Mouse (Mus musculus): Measurements from ENCODE around the gene Dclk3. TPM values are rescaled to one million over a fixed set of nuclear protein-coding genes. Genes with fewer than 3 reads are reported as not detected.

The Dclk3 gene
- polyA plus RNA-seq, 1 experiment from 2014 or later: 13.8 TPM

DNA sequence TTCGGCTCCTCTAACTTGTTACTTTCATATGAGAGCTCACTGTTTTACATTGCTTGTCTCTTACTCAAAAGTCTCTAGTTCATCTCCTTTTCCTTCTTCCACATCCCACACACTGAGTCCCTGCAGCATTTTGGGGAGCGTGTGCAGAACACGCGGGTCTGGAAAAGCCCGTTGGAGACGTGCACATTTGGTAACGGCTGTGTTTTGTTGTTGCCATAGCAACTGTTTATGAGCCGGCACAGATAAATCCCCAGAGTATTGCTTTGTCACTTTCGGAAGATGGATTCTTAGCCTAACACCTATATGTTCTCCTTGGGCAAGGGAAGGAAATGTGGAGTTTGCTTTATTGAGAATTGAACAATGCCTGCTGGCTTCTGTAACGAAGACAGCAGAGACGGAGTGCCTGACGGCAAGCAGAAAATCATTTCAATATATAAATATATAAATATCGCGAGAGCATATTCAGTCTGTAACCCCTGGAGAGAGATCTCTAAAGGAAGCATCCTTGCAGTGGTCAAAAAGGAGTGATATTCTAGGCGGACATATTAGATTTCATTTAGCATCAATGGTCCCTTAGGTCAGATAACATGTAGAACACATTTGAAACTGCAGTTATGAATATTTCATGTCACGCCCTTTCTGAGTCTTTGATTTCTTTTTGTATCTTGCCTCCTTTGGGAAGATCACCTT lies 26.3 kb upstream of the Dclk3 start:
- WGBS: 36% methylated on average over 16 of the region's 16 CpGs
- peaks cover 41% of the 10 kb centered on the region for H3K4me1 ChIP-seq (replicated peaks)
- no peaks in the 10 kb centered on the region for H3K36me3 ChIP-seq
- H3K4me3 ChIP-seq: no peak overlapping the region
- H3K4me2 ChIP-seq: peak overlapping the region; percentile 35
- H3K27me3 ChIP-seq: no peaks in the 10 kb centered on the region
- H3K27ac ChIP-seq (replicated peaks): peak overlapping the region; percentile 84
- no peaks in the 10 kb centered on the region for H3K9me3 ChIP-seq
- peak; percentile 73 for ATAC-seq (ENCODE audit: low read depth)
- H3K9ac ChIP-seq: no peak overlapping the region

- Histone ChIP-seq H3K27me3 (no peaks in the 10 kb centered on the region), H3K9ac (no peak overlapping the region), H3K4me3 (no peak overlapping the region), H3K4me2 (no peak overlapping the region), H3K27ac (replicated peaks) (no peak overlapping the region), H3K4me1 (replicated peaks) (peaks cover 13% of the 10 kb centered on the region), H3K36me3 (no peaks in the 10 kb centered on the region), H3K9me3 (no peaks in the 10 kb centered on the region)
- ATAC-seq (ENCODE audit: low read depth): no peak
- WGBS: 75% methylated on average over 2 of the region's 2 CpGs
Measured at GRCm38 (mm10) chr9:111421862-111422261, 17.0 kb upstream of the Dclk3 start.

GRCm38 (mm10) chr9:111422567-111422966 lies 16.3 kb upstream of the Dclk3 start:
- no peak for ATAC-seq (ENCODE audit: low read depth)
- 55% methylated on average over 5 of the region's 5 CpGs for WGBS
- Histone ChIP-seq H3K4me3 (no peak overlapping the region), H3K4me2 (no peak overlapping the region), H3K9ac (no peak overlapping the region), H3K4me1 (replicated peaks) (peaks cover 13% of the 10 kb centered on the region), H3K27ac (replicated peaks) (no peak overlapping the region), H3K9me3 (no peaks in the 10 kb centered on the region), H3K36me3 (no peaks in the 10 kb centered on the region), H3K27me3 (no peaks in the 10 kb centered on the region)

- Histone ChIP-seq H3K27ac (replicated peaks) (no peak overlapping the region), H3K4me3 (no peak overlapping the region)
- no peak for ATAC-seq (ENCODE audit: low read depth)
Measured at GRCm38 (mm10) chr9:111425113-111425512, 13.8 kb upstream of the Dclk3 start.

GRCm38 (mm10) chr9:111425952-111426351 lies 12.9 kb upstream of the Dclk3 start:
- Histone ChIP-seq H3K9me3 (no peaks in the 10 kb centered on the region), H3K27me3 (no peaks in the 10 kb centered on the region), H3K4me2 (no peak overlapping the region), H3K27ac (replicated peaks) (no peak overlapping the region), H3K4me1 (replicated peaks) (peaks cover 13% of the 10 kb centered on the region), H3K4me3 (no peak overlapping the region), H3K36me3 (no peaks in the 10 kb centered on the region), H3K9ac (no peak overlapping the region)
- WGBS: 63% methylated on average over 4 of the region's 4 CpGs
- ATAC-seq (ENCODE audit: low read depth): peak; percentile 50; the same call in 1 of the 2 replicates

More at GRCm38 (mm10) chr9:111425113-111425512, 13.8 kb upstream of the Dclk3 start:
- Histone ChIP-seq H3K9me3 (no peaks in the 10 kb centered on the region), H3K27me3 (no peaks in the 10 kb centered on the region), H3K4me2 (no peak overlapping the region), H3K9ac (no peak overlapping the region), H3K36me3 (no peaks in the 10 kb centered on the region), H3K4me1 (replicated peaks) (peaks cover 13% of the 10 kb centered on the region)
- 45% methylated on average over 6 of the region's 6 CpGs for WGBS

DNA sequence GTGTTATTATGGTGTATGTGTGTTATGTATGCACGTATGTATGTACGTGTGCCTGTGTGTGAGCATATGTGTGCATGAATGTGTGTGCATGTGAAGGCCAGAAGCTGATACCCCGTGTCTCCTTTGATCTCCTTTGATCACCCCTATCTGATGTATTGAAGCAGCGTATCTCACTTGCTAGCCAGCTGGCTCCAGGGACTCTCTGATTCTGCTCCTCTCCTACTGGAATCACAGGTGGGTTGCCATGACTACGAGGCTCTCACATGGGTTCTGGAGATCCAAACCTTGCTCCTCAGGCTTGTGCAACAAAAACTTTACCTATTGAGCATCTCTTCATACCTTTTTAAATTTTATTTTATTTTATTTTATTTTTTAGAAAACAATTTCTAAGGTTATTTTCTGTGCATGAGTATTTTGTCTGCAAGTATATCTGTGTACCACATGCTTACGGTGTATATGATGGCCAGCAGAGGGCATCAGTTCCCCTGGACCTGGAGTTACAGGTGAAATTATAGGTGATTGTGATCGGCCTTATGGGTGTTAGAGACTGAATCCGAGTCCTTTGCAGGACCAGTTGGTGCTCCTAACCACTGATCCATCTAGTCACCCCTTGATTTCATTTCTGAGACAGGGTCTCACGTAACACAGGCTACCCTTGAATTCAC lies 10.9 kb upstream of the Dclk3 start:
- ATAC-seq (ENCODE audit: low read depth): no peak
- Histone ChIP-seq H3K4me3 (no peak overlapping the region), H3K27me3 (no peaks in the 10 kb centered on the region), H3K4me1 (replicated peaks) (peaks cover 13% of the 10 kb centered on the region), H3K4me2 (no peak overlapping the region), H3K9ac (no peak overlapping the region), H3K9me3 (no peaks in the 10 kb centered on the region), H3K36me3 (no peaks in the 10 kb centered on the region), H3K27ac (replicated peaks) (no peak overlapping the region)
- 87% methylated on average over 9 of the region's 9 CpGs for WGBS

DNA sequence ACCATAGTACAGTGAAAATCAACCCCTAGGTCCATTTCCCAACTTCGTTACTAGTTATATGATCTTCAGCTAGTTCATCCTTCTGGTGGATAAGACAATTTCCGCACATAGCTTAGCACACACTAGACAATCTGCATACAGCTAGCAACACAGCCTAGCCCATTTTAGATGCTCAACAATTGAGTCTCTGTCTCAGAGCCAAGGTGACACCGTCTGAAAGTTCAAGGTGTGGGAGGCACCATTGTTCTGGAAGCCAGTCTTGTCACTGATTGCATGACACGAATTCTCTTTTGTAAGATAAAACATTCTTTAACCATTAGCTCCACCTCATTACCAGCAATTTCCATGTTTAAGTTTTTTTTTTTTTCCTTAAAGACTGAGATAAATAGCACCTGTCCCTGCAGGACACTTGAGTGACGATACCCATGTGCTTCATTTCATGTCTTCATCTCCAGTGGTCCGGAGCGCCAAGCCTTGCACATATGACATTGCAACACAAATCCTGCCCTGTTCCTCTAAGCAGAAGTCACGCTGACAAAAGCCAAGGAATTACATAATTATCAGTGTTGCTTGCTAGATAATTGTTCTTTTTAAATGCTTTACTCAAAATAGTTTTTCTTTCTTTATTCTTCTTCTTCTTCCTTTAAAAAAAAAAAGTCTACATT lies 10.1 kb upstream of the Dclk3 start:
- Histone ChIP-seq H3K4me1 (replicated peaks) (peaks cover 13% of the 10 kb centered on the region), H3K36me3 (no peaks in the 10 kb centered on the region), H3K4me3 (no peak overlapping the region), H3K9ac (no peak overlapping the region), H3K27me3 (no peaks in the 10 kb centered on the region), H3K27ac (replicated peaks) (no peak overlapping the region), H3K9me3 (no peaks in the 10 kb centered on the region), H3K4me2 (no peak overlapping the region)
- WGBS: 73% methylated on average over 8 of the region's 8 CpGs
- ATAC-seq (ENCODE audit: low read depth): no peak

GRCm38 (mm10) chr9:111429363-111429750 lies 9.5 kb upstream of the Dclk3 start:
- WGBS: 62% methylated on average over 2 of the region's 2 CpGs
- no peak for ATAC-seq (ENCODE audit: low read depth)

GRCm38 (mm10) chr9:111435429-111435828 lies 3.5 kb upstream of the Dclk3 start:
- peaks cover 28% of the 10 kb centered on the region for H3K27me3 ChIP-seq
- peaks cover 8% of the 10 kb centered on the region for H3K4me1 ChIP-seq (replicated peaks)
- no peaks in the 10 kb centered on the region for H3K36me3 ChIP-seq
- no peaks in the 10 kb centered on the region for H3K9me3 ChIP-seq
- no peak for ATAC-seq (ENCODE audit: low read depth)
- H3K27ac ChIP-seq (replicated peaks): no peak overlapping the region
- H3K4me3 ChIP-seq: no peak overlapping the region
- H3K4me2 ChIP-seq: no peak overlapping the region
- no peak overlapping the region for H3K9ac ChIP-seq
- WGBS: 81% methylated on average over 2 of the region's 2 CpGs

More at GRCm38 (mm10) chr9:111429363-111429750, 9.5 kb upstream of the Dclk3 start:
- Histone ChIP-seq H3K27ac (replicated peaks) (no peak overlapping the region), H3K9me3 (no peaks in the 10 kb centered on the region), H3K27me3 (no peaks in the 10 kb centered on the region), H3K4me3 (no peak overlapping the region), H3K4me2 (no peak overlapping the region), H3K9ac (no peak overlapping the region), H3K4me1 (replicated peaks) (peaks cover 13% of the 10 kb centered on the region), H3K36me3 (no peaks in the 10 kb centered on the region)

- Histone ChIP-seq H3K9me3 (no peaks in the 10 kb centered on the region), H3K27me3 (peaks cover 31% of the 10 kb centered on the region), H3K4me1 (replicated peaks) (peaks cover 8% of the 10 kb centered on the region), H3K4me2 (peak overlapping the region; percentile 69), H3K36me3 (no peaks in the 10 kb centered on the region), H3K27ac (replicated peaks) (0 out of 2 replicates have a peak overlapping the region, but pooled peaks have one; percentile 52), H3K4me3 (peak overlapping the region; percentile 58), H3K9ac (peak overlapping the region; percentile 78)
- WGBS: 53% methylated on average over 8 of the region's 8 CpGs
- ATAC-seq (ENCODE audit: low read depth): no peak
Measured at GRCm38 (mm10) chr9:111439836-111440201, 938 bp downstream of the Dclk3 start.

DNA sequence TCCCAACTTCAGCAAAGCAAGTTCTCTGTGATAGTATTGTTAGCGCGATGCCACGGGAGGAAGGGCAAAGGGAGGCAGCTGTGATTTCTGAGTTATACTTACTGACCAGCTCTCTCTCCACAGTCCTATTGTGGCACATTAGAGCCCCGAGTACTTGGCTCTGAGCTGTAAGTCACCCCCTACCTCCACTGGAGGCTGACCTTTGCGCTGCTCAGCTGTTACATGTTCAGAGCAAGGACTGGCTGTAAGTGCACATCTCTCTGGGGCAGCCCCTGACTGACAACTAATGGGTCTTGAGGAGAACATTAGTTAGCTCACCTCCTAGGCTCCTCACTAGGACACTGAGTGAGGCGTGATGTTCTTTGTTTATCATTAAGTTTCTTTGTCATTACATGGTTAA lies 1.6 kb downstream of the Dclk3 start:
- Histone ChIP-seq H3K9me3 (no peaks in the 10 kb centered on the region), H3K36me3 (no peaks in the 10 kb centered on the region), H3K4me1 (replicated peaks) (peaks cover 8% of the 10 kb centered on the region), H3K4me2 (peak overlapping the region; percentile 69), H3K27ac (replicated peaks) (0 out of 2 replicates have a peak overlapping the region, but pooled peaks have one; percentile 52), H3K4me3 (peak overlapping the region; percentile 58), H3K27me3 (peaks cover 31% of the 10 kb centered on the region), H3K9ac (peak overlapping the region; percentile 78; the same call in 1 of the 2 replicates)
- ATAC-seq (ENCODE audit: low read depth): no peak
- 75% methylated on average over 6 of the region's 6 CpGs for WGBS

GRCm38 (mm10) chr9:111441151-111441550 lies 2.3 kb downstream of the Dclk3 start:
- Histone ChIP-seq H3K9me3 (no peaks in the 10 kb centered on the region), H3K4me2 (peak overlapping the region; percentile 69), H3K36me3 (no peaks in the 10 kb centered on the region), H3K9ac (no peak overlapping the region), H3K4me1 (replicated peaks) (peaks cover 8% of the 10 kb centered on the region), H3K4me3 (no peak overlapping the region), H3K27ac (replicated peaks) (no peak overlapping the region), H3K27me3 (peaks cover 31% of the 10 kb centered on the region)
- ATAC-seq (ENCODE audit: low read depth): no peak
- 84% methylated on average over 2 of the region's 2 CpGs for WGBS
